Mouse (Mus musculus) heart, adult 2 months (tissue): ENCODE data around the gene Ireb2.

Experiments used
- CTCF ChIP-seq: fragments of 200-600 bp; IDR thresholded peaks from 2 replicates; pipeline ENCODE4 v1.8.1; 2022; ENCODE audit warnings: antibody characterized with exemption, mild to moderate bottlenecking, moderate library complexity
- EP300 ChIP-seq: fragments of 200-500 bp; IDR thresholded peaks from 2 replicates; pipeline ENCODE4 v1.6.1; 2011; ENCODE audit warnings: low read depth, low read length, control low read depth; ENCODE audit not compliant: insufficient read depth

GRCm38 (mm10) chr9:54949465-54949864, 85.9 kb downstream of the Ireb2 start:
- TF ChIP-seq CTCF: no peak
- no peak for TF ChIP-seq EP300
